Mouse (Mus musculus): Measurements from ENCODE around the gene Tex19.1. TPM values are rescaled to one million over a fixed set of nuclear protein-coding genes. Genes with fewer than 3 reads are reported as not detected.

The Tex19.1 gene
- polyA plus RNA-seq, 1 experiment from 2014 or later = not detected

- 73% methylated on average over 5 of the region's 5 CpGs for WGBS
- H3K36me3 ChIP-seq (ENCODE audit: control insufficient read depth, insufficient read depth, low read length) = no peaks in the 10 kb centered on the region
Observed at GRCm38 (mm10) chr11:121112091-121112775, 33.7 kb upstream of the Tex19.1 start.

GRCm38 (mm10) chr11:121118106-121118505 lies 27.8 kb upstream of the Tex19.1 start:
- Histone ChIP-seq H3K27me3 (replicated peaks; ENCODE audit: control insufficient read depth, insufficient read depth, low read length) (no peaks in the 10 kb centered on the region), H3K27ac (ENCODE audit: low read depth) (no peak overlapping the region), H3K9me3 (ENCODE audit: control insufficient read depth, low read length) (no peaks in the 10 kb centered on the region), H3K4me3 (ENCODE audit: low read depth, low read length) (no peak overlapping the region), H3K36me3 (ENCODE audit: control insufficient read depth, insufficient read depth, low read length) (no peaks in the 10 kb centered on the region), H3K4me1 (replicated peaks; ENCODE audit: control insufficient read depth, insufficient read depth, low read length) (peaks cover 6% of the 10 kb centered on the region; the same call in 1 of the 2 replicates), H3K4me2 (ENCODE audit: low read length) (no peak overlapping the region), H3K9ac (ENCODE audit: low read length) (no peak overlapping the region)
- ATAC-seq (replicated peaks; ENCODE audit: low FRiP score, low TSS enrichment, low read depth) (no peak), DNase-seq (ENCODE audit: low spot score) (no peak)
- WGBS = 91% methylated on average over 18 of the region's 18 CpGs

More at GRCm38 (mm10) chr11:121112091-121112775, 33.7 kb upstream of the Tex19.1 start:
- H3K27me3 ChIP-seq (replicated peaks; ENCODE audit: control insufficient read depth, insufficient read depth, low read length) = no peaks in the 10 kb centered on the region
- no peak for DNase-seq (ENCODE audit: low spot score)
- ATAC-seq (replicated peaks; ENCODE audit: low FRiP score, low TSS enrichment, low read depth) = no peak
- no peak overlapping the region for H3K4me2 ChIP-seq (ENCODE audit: low read length)
- H3K4me1 ChIP-seq (replicated peaks; ENCODE audit: control insufficient read depth, insufficient read depth, low read length) = peaks cover 5% of the 10 kb centered on the region; the same call in 1 of the 2 replicates
- H3K4me3 ChIP-seq (ENCODE audit: low read depth, low read length) = no peak overlapping the region
- H3K9me3 ChIP-seq (ENCODE audit: control insufficient read depth, low read length) = no peaks in the 10 kb centered on the region
- H3K9ac ChIP-seq (ENCODE audit: low read length) = no peak overlapping the region
- H3K27ac ChIP-seq (ENCODE audit: low read depth) = no peak overlapping the region

- no peak within 1 kb of the TSS for H3K4me3 ChIP-seq (ENCODE audit: low read depth, low read length)
- 90% methylated on average over 3 of the region's 3 CpGs for WGBS
- ATAC-seq (replicated peaks; ENCODE audit: low FRiP score, low TSS enrichment, low read depth) = no peak
- H3K4me2 ChIP-seq (ENCODE audit: low read length) = no peak within 1 kb of the TSS
- peaks cover 6% of the 10 kb centered on the region; the same call in 1 of the 2 replicates for H3K4me1 ChIP-seq (replicated peaks; ENCODE audit: control insufficient read depth, insufficient read depth, low read length)
- H3K9ac ChIP-seq (ENCODE audit: low read length) = no peak within 1 kb of the TSS
- H3K9me3 ChIP-seq (ENCODE audit: control insufficient read depth, low read length) = no peaks in the 10 kb centered on the region
- no peak for DNase-seq (ENCODE audit: low spot score)
- H3K27ac ChIP-seq (ENCODE audit: low read depth) = no peak within 1 kb of the TSS
- H3K27me3 ChIP-seq (replicated peaks; ENCODE audit: control insufficient read depth, insufficient read depth, low read length) = no peaks in the 10 kb centered on the region
- no peaks in the 10 kb centered on the region for H3K36me3 ChIP-seq (ENCODE audit: control insufficient read depth, insufficient read depth, low read length)
Observed at GRCm38 (mm10) chr11:121118577-121118976, 27.4 kb upstream of the Tex19.1 start, which contains the start of gene Tex19.2. Gene Tex19.2 (minus strand): TSS chr11:121118677.

GRCm38 (mm10) chr11:121121151-121121550 lies 24.8 kb upstream of the Tex19.1 start:
- Histone ChIP-seq H3K4me3 (ENCODE audit: low read depth, low read length) (no peak overlapping the region), H3K36me3 (ENCODE audit: control insufficient read depth, insufficient read depth, low read length) (no peaks in the 10 kb centered on the region), H3K4me2 (ENCODE audit: low read length) (no peak overlapping the region), H3K4me1 (replicated peaks; ENCODE audit: control insufficient read depth, insufficient read depth, low read length) (peaks cover 6% of the 10 kb centered on the region; the same call in 1 of the 2 replicates), H3K27ac (ENCODE audit: low read depth) (no peak overlapping the region), H3K9me3 (ENCODE audit: control insufficient read depth, low read length) (no peaks in the 10 kb centered on the region), H3K27me3 (replicated peaks; ENCODE audit: control insufficient read depth, insufficient read depth, low read length) (no peaks in the 10 kb centered on the region), H3K9ac (ENCODE audit: low read length) (no peak overlapping the region)
- ATAC-seq (replicated peaks; ENCODE audit: low FRiP score, low TSS enrichment, low read depth) (no peak), DNase-seq (ENCODE audit: low spot score) (no peak)
- 64% methylated on average over 3 of the region's 3 CpGs for WGBS

GRCm38 (mm10) chr11:121122024-121122670 lies 23.8 kb upstream of the Tex19.1 start:
- H3K27me3 ChIP-seq (replicated peaks; ENCODE audit: control insufficient read depth, insufficient read depth, low read length) = no peaks in the 10 kb centered on the region
- DNase-seq (ENCODE audit: low spot score) (no peak), ATAC-seq (replicated peaks; ENCODE audit: low FRiP score, low TSS enrichment, low read depth) (no peak)
- H3K4me2 ChIP-seq (ENCODE audit: low read length) = no peak overlapping the region
- H3K9ac ChIP-seq (ENCODE audit: low read length) = no peak overlapping the region
- no peaks in the 10 kb centered on the region for H3K36me3 ChIP-seq (ENCODE audit: control insufficient read depth, insufficient read depth, low read length)
- peaks cover 6% of the 10 kb centered on the region; the same call in 1 of the 2 replicates for H3K4me1 ChIP-seq (replicated peaks; ENCODE audit: control insufficient read depth, insufficient read depth, low read length)
- 0 out of 2 replicates have a peak, but pooled peaks cover 2% of the 10 kb centered on the region for H3K9me3 ChIP-seq (ENCODE audit: control insufficient read depth, low read length)
- WGBS = 28% methylated on average over 2 of the region's 2 CpGs
- no peak overlapping the region for H3K4me3 ChIP-seq (ENCODE audit: low read depth, low read length)
- H3K27ac ChIP-seq (ENCODE audit: low read depth) = no peak overlapping the region

- Histone ChIP-seq H3K4me1 (replicated peaks; ENCODE audit: control insufficient read depth, insufficient read depth, low read length) (peaks cover 6% of the 10 kb centered on the region; the same call in 1 of the 2 replicates), H3K9me3 (ENCODE audit: control insufficient read depth, low read length) (0 out of 2 replicates have a peak, but pooled peaks cover 2% of the 10 kb centered on the region), H3K4me3 (ENCODE audit: low read depth, low read length) (no peak overlapping the region), H3K4me2 (ENCODE audit: low read length) (no peak overlapping the region), H3K36me3 (ENCODE audit: control insufficient read depth, insufficient read depth, low read length) (no peaks in the 10 kb centered on the region), H3K27ac (ENCODE audit: low read depth) (no peak overlapping the region), H3K27me3 (replicated peaks; ENCODE audit: control insufficient read depth, insufficient read depth, low read length) (no peaks in the 10 kb centered on the region), H3K9ac (ENCODE audit: low read length) (no peak overlapping the region)
- DNase-seq (ENCODE audit: low spot score) (no peak), ATAC-seq (replicated peaks; ENCODE audit: low FRiP score, low TSS enrichment, low read depth) (no peak)
- 90% methylated on average over 4 of the region's 4 CpGs for WGBS
Observed at GRCm38 (mm10) chr11:121123438-121123837, 22.5 kb upstream of the Tex19.1 start.

GRCm38 (mm10) chr11:121125522-121126172 lies 20.3 kb upstream of the Tex19.1 start:
- 0 out of 2 replicates have a peak, but pooled peaks cover 2% of the 10 kb centered on the region for H3K9me3 ChIP-seq (ENCODE audit: control insufficient read depth, low read length)
- H3K27me3 ChIP-seq (replicated peaks; ENCODE audit: control insufficient read depth, insufficient read depth, low read length) = no peaks in the 10 kb centered on the region
- ATAC-seq (replicated peaks; ENCODE audit: low FRiP score, low TSS enrichment, low read depth) = no peak
- no peak for DNase-seq (ENCODE audit: low spot score)
- H3K9ac ChIP-seq (ENCODE audit: low read length) = no peak overlapping the region
- H3K4me3 ChIP-seq (ENCODE audit: low read depth, low read length) = no peak overlapping the region
- no peak overlapping the region for H3K27ac ChIP-seq (ENCODE audit: low read depth)
- H3K4me2 ChIP-seq (ENCODE audit: low read length) = no peak overlapping the region
- H3K36me3 ChIP-seq (ENCODE audit: control insufficient read depth, insufficient read depth, low read length) = no peaks in the 10 kb centered on the region
- H3K4me1 ChIP-seq (replicated peaks; ENCODE audit: control insufficient read depth, insufficient read depth, low read length) = peaks cover 6% of the 10 kb centered on the region; the same call in 1 of the 2 replicates
- WGBS = 80% methylated on average over 3 of the region's 3 CpGs

- Histone ChIP-seq H3K4me1 (replicated peaks; ENCODE audit: control insufficient read depth, insufficient read depth, low read length) (peaks cover 6% of the 10 kb centered on the region; the same call in 1 of the 2 replicates), H3K27ac (ENCODE audit: low read depth) (no peak overlapping the region), H3K9me3 (ENCODE audit: control insufficient read depth, low read length) (0 out of 2 replicates have a peak, but pooled peaks cover 2% of the 10 kb centered on the region), H3K27me3 (replicated peaks; ENCODE audit: control insufficient read depth, insufficient read depth, low read length) (no peaks in the 10 kb centered on the region), H3K4me2 (ENCODE audit: low read length) (no peak overlapping the region), H3K4me3 (ENCODE audit: low read depth, low read length) (no peak overlapping the region), H3K9ac (ENCODE audit: low read length) (no peak overlapping the region), H3K36me3 (ENCODE audit: control insufficient read depth, insufficient read depth, low read length) (no peaks in the 10 kb centered on the region)
- WGBS = 74% methylated on average over 1 of the region's 1 CpGs
- DNase-seq (ENCODE audit: low spot score) (no peak), ATAC-seq (replicated peaks; ENCODE audit: low FRiP score, low TSS enrichment, low read depth) (no peak)
Observed at GRCm38 (mm10) chr11:121126395-121126794, 19.5 kb upstream of the Tex19.1 start.
